8 mouse cellular contexts compared by ENCODE assay signal in the genomic region with DNA sequence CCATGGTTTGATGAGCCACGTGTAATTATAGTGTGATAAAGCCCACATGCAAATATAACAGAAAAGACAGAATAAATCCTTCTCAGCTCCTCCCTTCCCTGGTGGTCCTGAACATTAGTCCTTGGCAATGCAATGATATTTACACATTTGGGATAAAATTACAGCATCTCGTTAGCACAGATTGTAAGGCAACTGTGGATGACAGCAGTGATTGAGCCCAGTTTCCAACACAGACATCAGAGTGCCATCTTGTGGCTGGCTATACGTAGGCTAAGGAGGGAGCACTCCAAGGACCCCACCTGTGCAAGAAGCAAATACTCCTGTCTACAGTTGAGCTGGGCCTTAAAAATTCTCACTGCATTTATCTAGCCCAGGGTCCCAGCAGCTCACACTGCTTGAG.
A peak's percentile ranks its signal among the peaks of the same experiment; 100 is the strongest.
DNase-seq lines count a peak whose midpoint lies in the region; ATAC-seq and TF ChIP-seq lines count a peak whose summit lies in the region.

No protein-coding gene starts in this region.

- TF ChIP-seq POLR2A in embryonic fibroblast, embryonic 13.5 days (IDR thresholded peaks at IDR 0.05; ENCODE audit: low read depth, low read length) = no peak

- 40% methylated on average over 3 of the region's 3 CpGs for WGBS in hindbrain, embryonic 13.5 days
- 45% methylated on average over 3 of the region's 3 CpGs for WGBS in hindbrain, embryonic 11.5 days

- H3K36me3 ChIP-seq in hindbrain, embryonic 13.5 days = no peaks in the 10 kb centered on the region
- no peaks in the 10 kb centered on the region for H3K36me3 ChIP-seq in hindbrain, embryonic 11.5 days (ENCODE audit: control insufficient read depth, insufficient read depth, low read length)
- H3K36me3 ChIP-seq in E14TG2a.4 (ENCODE audit: insufficient read depth, low read length) = no peaks in the 10 kb centered on the region

- H3K27ac ChIP-seq in hindbrain, embryonic 13.5 days = no peak overlapping the region
- H3K27ac ChIP-seq in hindbrain, embryonic 11.5 days (ENCODE audit: low read depth, low read length) = no peak overlapping the region
- no peak overlapping the region for H3K27ac ChIP-seq in embryonic fibroblast, embryonic 13.5 days (ENCODE audit: insufficient read depth, low read length)

- no peak overlapping the region for H3K9ac ChIP-seq in hindbrain, embryonic 13.5 days
- H3K9ac ChIP-seq in hindbrain, embryonic 11.5 days (ENCODE audit: low read depth, low read length) = no peak overlapping the region

- DNase-seq in hindbrain, embryonic 11.5 days (ENCODE audit: low spot score) = no peak
- peak; percentile 39 to 75 for DNase-seq in left cerebral cortex, postnatal 10 days (ENCODE audit: extremely low spot score in 1 of 2, low spot score in 2 of 2)
- no peak for DNase-seq in adrenal gland, postnatal 14 days

- no peaks in the 10 kb centered on the region for H3K27me3 ChIP-seq in hindbrain, embryonic 13.5 days
- no peaks in the 10 kb centered on the region for H3K27me3 ChIP-seq in hindbrain, embryonic 11.5 days (ENCODE audit: control insufficient read depth, insufficient read depth, low read length)
- H3K27me3 ChIP-seq in E14TG2a.4 (ENCODE audit: insufficient read depth, low read length) = 0 out of 2 replicates have a peak, but pooled peaks cover 3% of the 10 kb centered on the region

- peak; percentile 52; the same call in 1 of the 2 replicates for ATAC-seq in hindbrain, embryonic 13.5 days (ENCODE audit: low FRiP score)
- no peak for ATAC-seq in hindbrain, embryonic 11.5 days (ENCODE audit: low FRiP score)
- no peak for ATAC-seq in activated CD4-positive, CD25-positive, alpha-beta regulatory T cell, adult 4 months
- no peak for ATAC-seq in inflammation-experienced regulatory T-cells, adult 6 months

- intact Hi-C loops in left cerebral cortex, postnatal 10 days (cut with DNase I) = loop anchor here (10.0 kb wide), 1 partner anchor 1041 kb away; the partner anchor contains the start of gene Shisa9

- H3K4me1 ChIP-seq in hindbrain, embryonic 13.5 days (replicated peaks) = no peaks in the 10 kb centered on the region
- H3K4me1 ChIP-seq in hindbrain, embryonic 11.5 days (replicated peaks; ENCODE audit: control insufficient read depth, insufficient read depth, low read length) = no peaks in the 10 kb centered on the region
- H3K4me1 ChIP-seq in E14TG2a.4 (replicated peaks; ENCODE audit: low read depth, low read length) = 0 out of 2 replicates have a peak, but pooled peaks cover 3% of the 10 kb centered on the region
- no peaks in the 10 kb centered on the region for H3K4me1 ChIP-seq in embryonic fibroblast, embryonic 13.5 days (ENCODE audit: control insufficient read depth, insufficient read depth, low read length)

- H3K4me3 ChIP-seq in hindbrain, embryonic 13.5 days = no peak overlapping the region
- no peak overlapping the region for H3K4me3 ChIP-seq in hindbrain, embryonic 11.5 days (ENCODE audit: low read depth, low read length)
- no peak overlapping the region for H3K4me3 ChIP-seq in E14TG2a.4 (replicated peaks; ENCODE audit: low read length)
- no peak overlapping the region for H3K4me3 ChIP-seq in embryonic fibroblast, embryonic 13.5 days (ENCODE audit: insufficient read depth, low read length)

- no peaks in the 10 kb centered on the region for H3K9me3 ChIP-seq in hindbrain, embryonic 13.5 days
- no peaks in the 10 kb centered on the region for H3K9me3 ChIP-seq in hindbrain, embryonic 11.5 days (ENCODE audit: control insufficient read depth, low read length)
- no peaks in the 10 kb centered on the region for H3K9me3 ChIP-seq in E14TG2a.4 (ENCODE audit: low read length)

- TF ChIP-seq CTCF in E14TG2a.4 (conservative IDR thresholded peaks at IDR 0.05; ENCODE audit: low read length) = peak; percentile 27
- TF ChIP-seq CTCF in embryonic fibroblast, embryonic 13.5 days (IDR thresholded peaks at IDR 0.05; ENCODE audit: borderline replicate concordance, insufficient read depth, low read length) = peak; percentile 37; the same call in 1 of the 2 replicates

- H3K4me2 ChIP-seq in hindbrain, embryonic 13.5 days = no peak overlapping the region
- no peak overlapping the region for H3K4me2 ChIP-seq in hindbrain, embryonic 11.5 days (replicated peaks; ENCODE audit: low read depth, low read length)

Comparison
In these comparisons a context has a peak if more than half of its experiments do, and no peak if none do; other contexts are left out.
1. DNase-seq: peak in left cerebral cortex, postnatal 10 days (2 of 2); none in hindbrain, embryonic 11.5 days (single experiment) and adrenal gland, postnatal 14 days (single experiment).